ENCODE assay signal across 23 mouse cellular contexts in the genomic region with DNA sequence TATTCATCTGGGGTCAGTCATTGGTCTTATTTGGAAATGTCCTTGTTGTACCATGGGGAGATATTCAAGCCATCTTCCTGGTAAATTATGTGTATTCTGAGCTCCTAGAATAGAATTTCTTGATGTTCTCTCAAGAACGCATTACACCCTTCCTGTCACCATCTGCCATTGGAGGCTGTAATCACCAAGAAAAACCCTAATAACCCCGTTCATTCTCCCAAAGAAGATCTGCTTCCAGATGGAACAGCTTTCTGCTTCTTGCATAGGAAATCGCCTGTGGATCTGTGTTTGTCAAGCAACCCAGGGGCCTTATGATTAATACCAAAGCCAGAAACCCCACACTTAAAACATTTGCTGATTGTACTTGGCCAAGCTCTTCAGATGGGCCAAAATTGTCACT. TPM values are rescaled to one million over a fixed set of nuclear protein-coding genes. Genes with fewer than 3 reads are reported as not detected.
"Had no signal": no experiment of that assay in that cellular context is flagged by ENCODE, and none has a peak within 500 bp of the region (broad histone marks: within the 10 kb centered on the region; RNA-seq: fewer than 3 reads in every experiment).

No protein-coding gene starts in this region.

- H3K27me3 ChIP-seq: limb, embryonic 13.5 days; liver, embryonic 12.5 days; liver, embryonic 15.5 days; midbrain, embryonic 12.5 days; midbrain, embryonic 15.5 days; neural tube, embryonic 13.5 days had no signal

- H3K27ac ChIP-seq: limb, embryonic 10.5 days; limb, embryonic 13.5 days; liver, embryonic 12.5 days; liver, embryonic 15.5 days; macrophage; midbrain, embryonic 12.5 days; midbrain, embryonic 15.5 days; neural tube, embryonic 13.5 days; stomach, postnatal 0 days had no signal

- DNase-seq: kidney, adult 18-20 months; kidney, adult 9 months; kidney, postnatal 14 days; kidney, postnatal 4 days; liver; lung, adult 18-20 months; lung, postnatal 14 days; retina, postnatal 1 day; right cerebral cortex, postnatal 4 days; thymus, postnatal 25 days had no signal

- H3K9me3 ChIP-seq: limb, embryonic 10.5 days; limb, embryonic 13.5 days; liver, embryonic 12.5 days; liver, embryonic 15.5 days; midbrain, embryonic 12.5 days; midbrain, embryonic 15.5 days; neural tube, embryonic 13.5 days had no signal

- H3K4me3 ChIP-seq: limb, embryonic 10.5 days; limb, embryonic 13.5 days; liver, embryonic 12.5 days; liver, embryonic 15.5 days; midbrain, embryonic 12.5 days; midbrain, embryonic 15.5 days; myocyte; neural tube, embryonic 13.5 days had no signal

- H3K4me1 ChIP-seq: limb, embryonic 10.5 days; liver, embryonic 12.5 days; liver, embryonic 15.5 days; midbrain, embryonic 12.5 days; midbrain, embryonic 15.5 days; neural tube, embryonic 13.5 days had no signal

- H3K9ac ChIP-seq: limb, embryonic 13.5 days; liver, embryonic 12.5 days; liver, embryonic 15.5 days; midbrain, embryonic 12.5 days; midbrain, embryonic 15.5 days; neural tube, embryonic 13.5 days had no signal

- ATAC-seq: intestine, embryonic 16.5 days; liver, embryonic 12.5 days; midbrain, embryonic 15.5 days had no signal

- H3K4me2 ChIP-seq: limb, embryonic 13.5 days; liver, embryonic 12.5 days; liver, embryonic 15.5 days; midbrain, embryonic 12.5 days; midbrain, embryonic 15.5 days; neural tube, embryonic 13.5 days had no signal

- H3K36me3 ChIP-seq: limb, embryonic 10.5 days; limb, embryonic 13.5 days; liver, embryonic 12.5 days; liver, embryonic 15.5 days had no signal

RNA-seq across cellular contexts. Expression of gene Grem1, which starts 20.9 kb away (rescaled TPM):
- total RNA-seq: monocyte, adult 5-6 weeks; neutrophil, adult 5-6 weeks had no signal

RNA-seq across cellular contexts. Expression of gene Scg5, which starts 49.6 kb away (rescaled TPM):
- polyA plus RNA-seq: liver, embryonic 12.5 days; macrophage had no signal
